Mouse (Mus musculus): ENCODE results near the gene Il7r. TPM values are rescaled to one million over a fixed set of nuclear protein-coding genes. Genes with fewer than 3 reads are reported as not detected.

Gene Il7r
- polyA plus RNA-seq, 1 experiment: not detected

DNA sequence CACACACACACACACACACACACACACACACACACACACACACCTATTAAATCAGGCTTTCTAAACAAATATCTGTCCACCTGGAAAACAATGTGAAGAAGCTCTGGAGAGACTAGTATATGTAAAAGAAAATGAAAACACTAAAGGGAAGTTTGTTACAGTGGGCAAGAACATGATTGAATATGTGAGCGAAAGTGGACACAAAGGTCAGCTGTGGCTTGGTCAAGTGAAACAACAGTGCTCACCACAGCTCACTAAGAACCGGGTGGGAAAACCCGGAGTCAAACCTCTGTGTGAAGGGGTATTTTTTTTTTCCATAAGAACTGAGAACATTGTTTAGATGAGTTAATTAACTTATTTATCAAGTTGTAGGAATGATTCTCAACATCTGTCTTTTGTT is 6.9 kb downstream of the Il7r start:
- Histone ChIP-seq H3K9ac (ENCODE audit: low read depth, poor library complexity, severe bottlenecking) (no peak overlapping the region), H3K27ac (ENCODE audit: insufficient read depth, low read length) (no peak overlapping the region), H3K36me3 (ENCODE audit: control insufficient read depth, insufficient read depth, low read length, poor library complexity, severe bottlenecking) (no peaks in the 10 kb centered on the region), H3K4me3 (ENCODE audit: low read depth, low read length) (no peak overlapping the region), H3K4me1 (ENCODE audit: control insufficient read depth, insufficient read depth, low read length) (no peaks in the 10 kb centered on the region), H3K27me3 (ENCODE audit: control insufficient read depth, insufficient read depth, low read length, poor library complexity, severe bottlenecking) (no peaks in the 10 kb centered on the region), H3K9me3 (replicated peaks; ENCODE audit: control insufficient read depth, insufficient read depth, low read length, poor library complexity, severe bottlenecking) (no peaks in the 10 kb centered on the region)
- TF ChIP-seq POLR2A (IDR thresholded peaks at IDR 0.05; ENCODE audit: insufficient read depth, low read length) (no peak), CTCF (IDR thresholded peaks at IDR 0.05; ENCODE audit: low read depth, low read length) (no peak), EP300 (IDR thresholded peaks at IDR 0.05; ENCODE audit: insufficient read depth, low read depth, low read length) (no peak)

DNA sequence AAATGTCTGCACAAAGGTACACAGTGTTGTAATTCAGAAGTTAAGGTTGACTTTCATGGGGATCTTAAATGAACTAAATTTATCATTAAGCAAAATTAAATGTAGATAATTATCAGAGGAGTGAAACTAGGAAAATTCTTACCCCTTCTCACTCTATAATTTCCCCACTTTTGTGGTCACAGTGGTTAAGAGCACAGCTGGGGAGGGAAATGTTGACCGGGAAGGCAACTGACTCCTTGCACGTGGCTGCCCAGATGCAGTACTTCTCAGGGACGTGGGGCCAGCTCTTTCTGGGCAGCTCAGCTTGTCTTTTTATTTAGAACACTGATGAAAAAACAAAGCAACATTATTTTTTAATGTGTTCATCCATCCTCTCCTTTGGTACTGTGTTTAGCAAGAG is 37.9 kb downstream of the Il7r start:
- H3K4me1 ChIP-seq (ENCODE audit: control insufficient read depth, insufficient read depth, low read length): no peaks in the 10 kb centered on the region
- no peak overlapping the region for H3K4me3 ChIP-seq (ENCODE audit: low read depth, low read length)
- no peak overlapping the region for H3K9ac ChIP-seq (ENCODE audit: low read depth, poor library complexity, severe bottlenecking)
- no peaks in the 10 kb centered on the region for H3K27me3 ChIP-seq (ENCODE audit: control insufficient read depth, insufficient read depth, low read length, poor library complexity, severe bottlenecking)
- no peaks in the 10 kb centered on the region for H3K36me3 ChIP-seq (ENCODE audit: control insufficient read depth, insufficient read depth, low read length, poor library complexity, severe bottlenecking)
- no peak overlapping the region for H3K27ac ChIP-seq (ENCODE audit: insufficient read depth, low read length)
- H3K9me3 ChIP-seq (replicated peaks; ENCODE audit: control insufficient read depth, insufficient read depth, low read length, poor library complexity, severe bottlenecking): no peaks in the 10 kb centered on the region
- TF ChIP-seq CTCF (IDR thresholded peaks at IDR 0.05; ENCODE audit: low read depth, low read length) (no peak), POLR2A (IDR thresholded peaks at IDR 0.05; ENCODE audit: insufficient read depth, low read length) (no peak), EP300 (IDR thresholded peaks at IDR 0.05; ENCODE audit: insufficient read depth, low read depth, low read length) (no peak)

DNA sequence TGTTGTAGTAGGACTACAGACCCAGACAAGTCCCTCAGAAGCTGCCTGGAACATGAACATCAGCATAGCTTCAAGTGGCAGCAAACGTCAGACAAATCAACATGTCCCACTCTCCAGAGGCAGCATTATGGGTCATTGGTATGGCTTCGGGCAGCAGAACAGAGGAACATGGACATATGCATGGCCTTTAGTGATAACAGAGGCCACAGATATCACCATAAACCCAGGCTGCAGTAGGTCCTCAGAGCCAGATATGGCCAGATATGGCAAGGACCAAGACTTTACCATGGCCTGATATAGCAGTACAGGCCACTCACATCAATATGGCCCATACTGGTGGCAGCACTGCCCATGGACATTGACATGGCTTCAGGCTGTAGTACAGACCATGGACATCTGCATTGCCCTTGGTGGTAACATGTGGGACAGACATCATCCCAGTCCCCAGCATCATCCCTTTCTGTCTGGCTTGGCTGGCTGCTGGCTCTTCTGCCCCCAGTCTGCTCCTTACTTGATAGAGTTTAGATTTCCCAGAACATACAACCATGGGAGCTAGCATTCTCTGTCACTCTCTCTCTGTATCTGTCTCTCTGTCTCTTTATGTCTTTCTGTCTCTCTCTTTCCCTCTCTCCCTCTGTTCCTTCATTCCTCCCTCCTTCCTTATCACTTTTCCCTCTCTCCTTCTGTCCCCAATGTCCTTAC is 40.4 kb downstream of the Il7r start:
- no peak overlapping the region for H3K9ac ChIP-seq (ENCODE audit: low read depth, poor library complexity, severe bottlenecking)
- no peaks in the 10 kb centered on the region for H3K9me3 ChIP-seq (replicated peaks; ENCODE audit: control insufficient read depth, insufficient read depth, low read length, poor library complexity, severe bottlenecking)
- no peak for TF ChIP-seq EP300 (IDR thresholded peaks at IDR 0.05; ENCODE audit: insufficient read depth, low read depth, low read length)

DNA sequence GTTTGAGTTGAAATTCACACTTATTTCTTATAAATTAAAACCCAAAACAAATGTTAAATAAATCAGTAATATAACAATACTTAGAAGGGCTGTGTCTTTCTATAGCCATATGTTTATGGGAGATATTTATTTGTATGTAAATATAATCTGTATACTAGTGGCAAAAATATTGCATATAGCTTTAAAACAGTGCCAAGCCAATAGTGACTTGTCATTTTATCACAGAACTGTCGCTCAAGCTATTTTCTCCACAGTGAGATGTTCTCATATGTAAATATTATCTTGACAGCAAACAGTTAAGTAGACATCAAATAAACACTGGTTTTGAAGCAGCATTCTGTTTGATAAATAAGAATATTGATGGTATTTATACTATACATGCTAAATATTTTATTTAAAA is 56.8 kb downstream of the Il7r start:
- Histone ChIP-seq H3K9me3 (replicated peaks; ENCODE audit: control insufficient read depth, insufficient read depth, low read length, poor library complexity, severe bottlenecking) (no peaks in the 10 kb centered on the region), H3K9ac (ENCODE audit: low read depth, poor library complexity, severe bottlenecking) (no peak overlapping the region), H3K36me3 (ENCODE audit: control insufficient read depth, insufficient read depth, low read length, poor library complexity, severe bottlenecking) (no peaks in the 10 kb centered on the region), H3K27me3 (ENCODE audit: control insufficient read depth, insufficient read depth, low read length, poor library complexity, severe bottlenecking) (no peaks in the 10 kb centered on the region), H3K27ac (ENCODE audit: insufficient read depth, low read length) (no peak overlapping the region), H3K4me1 (ENCODE audit: control insufficient read depth, insufficient read depth, low read length) (no peaks in the 10 kb centered on the region), H3K4me3 (ENCODE audit: low read depth, low read length) (no peak overlapping the region)
- no peak for TF ChIP-seq CTCF (IDR thresholded peaks at IDR 0.05; ENCODE audit: low read depth, low read length)
- TF ChIP-seq EP300 (IDR thresholded peaks at IDR 0.05; ENCODE audit: insufficient read depth, low read depth, low read length): no peak
- TF ChIP-seq POLR2A (IDR thresholded peaks at IDR 0.05; ENCODE audit: insufficient read depth, low read length): no peak

More for the DNA sequence above, 40.4 kb downstream of the Il7r start:
- H3K27ac ChIP-seq (ENCODE audit: insufficient read depth, low read length): no peak overlapping the region
- H3K4me3 ChIP-seq (ENCODE audit: low read depth, low read length): no peak overlapping the region
- H3K4me1 ChIP-seq (ENCODE audit: control insufficient read depth, insufficient read depth, low read length): no peaks in the 10 kb centered on the region
- H3K27me3 ChIP-seq (ENCODE audit: control insufficient read depth, insufficient read depth, low read length, poor library complexity, severe bottlenecking): no peaks in the 10 kb centered on the region
- no peaks in the 10 kb centered on the region for H3K36me3 ChIP-seq (ENCODE audit: control insufficient read depth, insufficient read depth, low read length, poor library complexity, severe bottlenecking)

DNA sequence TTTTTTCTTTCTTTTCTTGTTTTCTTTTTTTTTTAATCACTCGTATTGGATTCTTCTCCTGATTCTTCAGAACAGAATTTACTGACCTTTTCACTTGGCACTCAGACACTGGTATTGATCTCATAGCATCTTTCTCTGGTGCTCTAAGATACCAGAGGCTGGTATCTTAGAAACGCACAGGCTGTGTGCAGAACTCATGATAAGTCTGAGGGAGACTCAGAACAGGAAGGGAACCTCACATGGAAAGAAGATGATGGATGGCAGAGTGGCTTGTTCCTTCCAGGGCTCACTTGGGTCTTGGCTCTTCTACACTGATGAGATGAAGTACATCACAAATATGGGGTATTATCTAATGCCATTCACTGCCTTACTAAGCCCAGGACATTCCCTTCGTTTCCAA is 57.4 kb downstream of the Il7r start:
- Histone ChIP-seq H3K36me3 (ENCODE audit: control insufficient read depth, insufficient read depth, low read length, poor library complexity, severe bottlenecking) (no peaks in the 10 kb centered on the region), H3K27ac (ENCODE audit: insufficient read depth, low read length) (no peak overlapping the region), H3K9ac (ENCODE audit: low read depth, poor library complexity, severe bottlenecking) (no peak overlapping the region), H3K27me3 (ENCODE audit: control insufficient read depth, insufficient read depth, low read length, poor library complexity, severe bottlenecking) (no peaks in the 10 kb centered on the region), H3K4me3 (ENCODE audit: low read depth, low read length) (no peak overlapping the region), H3K4me1 (ENCODE audit: control insufficient read depth, insufficient read depth, low read length) (no peaks in the 10 kb centered on the region), H3K9me3 (replicated peaks; ENCODE audit: control insufficient read depth, insufficient read depth, low read length, poor library complexity, severe bottlenecking) (no peaks in the 10 kb centered on the region)
- TF ChIP-seq CTCF (IDR thresholded peaks at IDR 0.05; ENCODE audit: low read depth, low read length) (no peak), EP300 (IDR thresholded peaks at IDR 0.05; ENCODE audit: insufficient read depth, low read depth, low read length) (no peak), POLR2A (IDR thresholded peaks at IDR 0.05; ENCODE audit: insufficient read depth, low read length) (no peak)

DNA sequence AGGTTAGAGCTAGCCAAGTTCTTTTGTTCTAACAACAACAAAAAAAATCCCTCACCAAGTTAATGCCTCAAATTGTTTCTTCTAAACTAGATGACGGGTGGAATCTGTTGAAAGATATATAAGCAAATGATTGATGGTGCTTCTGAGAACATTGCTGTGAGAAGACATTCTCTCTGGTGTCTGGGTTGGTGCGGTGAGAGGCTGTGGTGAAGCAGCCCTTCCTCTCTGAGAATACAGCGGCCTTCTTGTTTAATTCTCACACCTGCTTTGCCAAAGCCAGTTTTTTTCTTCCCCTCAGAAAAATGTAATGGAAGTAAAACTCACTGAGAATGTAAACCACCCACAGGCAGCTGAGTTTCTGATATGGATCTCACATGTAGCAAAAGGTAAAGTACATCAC is 57.8 kb downstream of the Il7r start:
- Histone ChIP-seq H3K27ac (ENCODE audit: insufficient read depth, low read length) (no peak overlapping the region), H3K9me3 (replicated peaks; ENCODE audit: control insufficient read depth, insufficient read depth, low read length, poor library complexity, severe bottlenecking) (no peaks in the 10 kb centered on the region), H3K4me3 (ENCODE audit: low read depth, low read length) (no peak overlapping the region), H3K27me3 (ENCODE audit: control insufficient read depth, insufficient read depth, low read length, poor library complexity, severe bottlenecking) (no peaks in the 10 kb centered on the region), H3K36me3 (ENCODE audit: control insufficient read depth, insufficient read depth, low read length, poor library complexity, severe bottlenecking) (no peaks in the 10 kb centered on the region), H3K4me1 (ENCODE audit: control insufficient read depth, insufficient read depth, low read length) (no peaks in the 10 kb centered on the region), H3K9ac (ENCODE audit: low read depth, poor library complexity, severe bottlenecking) (no peak overlapping the region)
- TF ChIP-seq POLR2A (IDR thresholded peaks at IDR 0.05; ENCODE audit: insufficient read depth, low read length): no peak

Data from ES-Bruce4 (cell line).